Mouse (Mus musculus) ovary, postnatal 14 days (tissue): ENCODE measurements at regions not wholly inside any gene's neighbourhood (a gene's known extent, or its start where the extent isn't known, plus 50 kb on each side); places are given as distances from the start of the nearest gene placed in this dataset.

Source experiments
- DNase-seq: peaks from one replicate; pipeline ENCODE4 v3.0.0; 2022; ENCODE audit warnings: low spot score

DNA sequence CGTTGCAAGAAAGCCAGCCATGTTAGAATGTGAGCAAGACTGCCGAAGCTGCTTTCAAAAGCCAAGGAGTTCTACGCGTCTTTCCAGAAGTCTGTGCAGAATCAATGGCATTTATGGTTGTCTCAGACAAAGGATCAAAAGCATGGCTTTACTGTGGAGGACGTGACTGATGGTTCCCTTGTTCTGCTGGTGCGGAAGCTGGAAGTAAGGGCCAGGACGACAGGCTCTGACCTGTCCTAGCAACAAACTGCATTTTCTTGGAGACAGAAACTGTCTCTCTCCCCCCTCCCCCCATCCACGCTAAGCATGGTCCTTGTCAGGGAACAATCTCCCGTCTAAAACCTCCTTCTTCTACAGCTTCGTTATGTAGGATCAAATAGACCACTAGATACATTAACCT is 2780.3 kb upstream of the Gm7489 start:
- DNase-seq: no peak

DNA sequence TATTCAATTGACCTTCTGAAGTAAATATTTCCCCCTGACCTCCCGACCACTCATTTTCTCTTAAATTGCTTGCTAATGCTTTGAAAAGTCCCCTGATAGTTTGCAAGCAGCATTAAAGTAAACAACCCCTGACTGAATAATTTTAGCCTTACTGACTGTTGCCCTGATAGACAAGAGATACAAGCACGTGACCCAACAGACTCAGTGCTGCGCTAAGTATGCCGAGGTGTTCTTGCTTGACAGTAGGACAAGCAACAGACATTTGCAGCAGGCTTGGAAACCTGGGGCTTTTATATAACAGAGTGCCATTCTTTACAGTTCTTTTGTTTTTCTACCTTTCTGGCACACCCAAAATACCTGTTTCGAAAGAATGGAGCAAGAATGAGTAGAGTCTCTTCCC is 2779.9 kb upstream of the Gm7489 start:
- no peak for DNase-seq

DNA sequence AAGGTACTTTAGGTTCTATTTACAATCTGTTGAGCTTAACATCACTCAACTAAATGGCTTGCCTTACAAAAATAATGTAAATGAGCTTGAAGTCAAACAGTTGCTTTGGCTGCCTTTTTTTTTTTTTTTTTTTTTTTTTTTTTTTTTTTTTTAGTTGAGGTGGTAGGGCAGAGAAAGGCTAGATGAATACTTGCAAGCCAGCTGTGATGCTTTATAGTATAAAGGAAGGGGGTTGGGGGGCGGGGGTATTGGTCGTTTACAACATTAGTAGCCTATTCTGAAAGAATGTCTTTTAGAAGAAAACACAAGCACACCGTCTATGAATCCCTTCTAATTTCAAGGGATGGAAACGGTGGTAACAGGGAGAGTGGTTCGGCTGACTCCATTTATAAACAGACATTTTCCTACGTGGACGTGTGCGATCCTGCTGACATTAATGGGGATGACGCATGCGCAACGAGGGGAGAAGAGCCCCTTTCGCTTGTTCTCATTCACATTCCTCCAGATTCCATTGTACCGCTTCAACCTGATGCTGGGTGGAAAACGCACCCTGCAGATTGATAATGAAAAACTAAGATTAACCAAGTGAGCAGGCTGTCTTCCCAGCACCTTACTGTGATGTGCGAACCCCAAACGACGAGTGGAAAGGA is 2779.2 kb upstream of the Gm7489 start:
- no peak for DNase-seq

DNA sequence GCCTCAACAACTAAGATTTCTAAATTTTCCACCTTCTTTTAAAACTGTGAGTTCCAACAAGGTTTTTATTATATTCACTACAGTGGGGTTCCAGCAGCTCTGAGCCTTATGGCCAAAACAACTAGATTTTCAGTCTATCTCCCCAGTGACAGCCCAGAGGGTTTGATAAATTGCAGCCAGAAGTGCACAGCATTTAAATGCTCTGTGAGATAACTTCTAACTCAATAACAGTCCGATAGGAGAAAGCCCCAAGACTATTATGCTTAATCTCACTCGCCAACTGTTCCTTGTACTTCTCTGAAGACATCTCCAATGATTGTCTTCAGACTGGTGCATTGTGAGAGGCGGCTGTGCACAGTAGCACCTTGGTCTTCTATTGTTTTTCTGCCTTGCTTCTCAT is 2774.5 kb upstream of the Gm7489 start:
- no peak for DNase-seq

DNA sequence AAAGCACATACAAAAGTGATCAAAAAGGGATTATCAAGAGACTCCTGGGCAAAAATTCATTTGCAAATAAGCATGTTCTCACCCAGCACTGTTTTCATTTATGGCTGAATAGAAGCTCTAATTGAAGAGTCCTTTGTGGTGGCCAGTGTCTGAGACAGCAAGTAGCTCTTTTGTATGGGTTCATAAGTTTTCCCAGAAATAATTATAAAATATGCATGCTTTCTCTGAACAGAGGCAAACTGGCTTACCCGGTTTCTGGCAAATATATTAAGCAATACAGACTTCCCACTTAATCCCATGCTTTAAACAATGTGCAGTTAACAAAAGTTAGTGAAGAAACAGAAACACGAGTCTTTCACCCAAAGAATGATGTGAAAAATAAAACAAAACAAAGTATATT is 2758.8 kb upstream of the Gm7489 start:
- DNase-seq: no peak

DNA sequence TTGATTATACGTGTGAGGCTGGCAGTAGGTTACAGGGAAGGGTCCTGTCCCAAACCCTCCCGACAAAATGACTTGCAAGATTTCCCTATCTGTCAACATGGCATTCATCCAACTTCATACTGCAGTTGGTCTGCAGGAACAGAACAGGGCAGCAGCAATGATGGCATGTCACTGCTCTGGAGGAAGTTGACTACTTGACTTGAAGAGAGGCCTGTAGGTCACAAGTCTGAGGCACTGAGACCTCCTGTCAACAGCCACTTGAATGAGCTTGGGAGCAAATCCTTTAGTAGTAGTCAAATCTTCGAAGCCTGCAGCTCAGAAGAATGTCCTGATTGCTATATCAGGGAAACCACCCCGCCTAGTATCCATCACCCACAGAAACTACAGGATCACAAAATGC is 2753.7 kb upstream of the Gm7489 start:
- no peak for DNase-seq

DNA sequence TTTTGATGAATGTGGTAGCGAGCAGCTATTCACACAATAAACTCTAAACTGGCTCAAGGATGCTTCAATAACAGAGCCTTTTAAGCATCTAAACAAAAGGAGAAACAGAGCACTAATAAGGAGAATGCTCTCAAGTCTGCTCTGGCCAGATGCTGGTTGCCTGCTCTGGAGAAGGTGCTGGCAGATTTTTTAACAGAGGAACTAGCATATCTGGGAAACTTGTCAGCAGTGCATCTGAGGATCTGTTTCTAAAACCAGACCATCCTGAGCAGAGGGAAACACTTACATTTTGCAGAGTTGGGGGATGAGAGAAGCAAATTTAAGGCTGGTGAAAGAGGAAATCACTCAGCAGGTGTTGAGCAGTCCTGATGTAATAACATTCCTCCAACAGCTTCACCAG is 2748.6 kb upstream of the Gm7489 start:
- no peak for DNase-seq

DNA sequence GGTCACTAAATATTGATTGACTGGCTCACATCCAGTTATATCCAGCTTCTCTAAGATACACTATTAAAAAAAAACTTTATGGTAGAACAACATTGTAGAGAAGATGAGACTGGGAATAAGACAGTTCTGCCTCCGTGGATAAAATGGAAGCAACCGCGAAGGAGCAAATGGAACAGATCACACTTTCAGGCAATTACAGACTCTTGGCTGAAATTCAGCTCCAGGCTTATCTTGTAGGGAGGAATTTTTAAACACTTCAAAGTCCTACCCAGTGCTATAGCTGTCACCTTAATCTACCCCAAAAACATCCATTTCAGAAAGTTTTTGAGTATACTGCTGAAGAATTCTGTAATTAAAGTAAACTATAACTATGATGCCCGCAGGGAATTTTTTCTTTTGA is 2745.2 kb upstream of the Gm7489 start:
- no peak for DNase-seq

DNA sequence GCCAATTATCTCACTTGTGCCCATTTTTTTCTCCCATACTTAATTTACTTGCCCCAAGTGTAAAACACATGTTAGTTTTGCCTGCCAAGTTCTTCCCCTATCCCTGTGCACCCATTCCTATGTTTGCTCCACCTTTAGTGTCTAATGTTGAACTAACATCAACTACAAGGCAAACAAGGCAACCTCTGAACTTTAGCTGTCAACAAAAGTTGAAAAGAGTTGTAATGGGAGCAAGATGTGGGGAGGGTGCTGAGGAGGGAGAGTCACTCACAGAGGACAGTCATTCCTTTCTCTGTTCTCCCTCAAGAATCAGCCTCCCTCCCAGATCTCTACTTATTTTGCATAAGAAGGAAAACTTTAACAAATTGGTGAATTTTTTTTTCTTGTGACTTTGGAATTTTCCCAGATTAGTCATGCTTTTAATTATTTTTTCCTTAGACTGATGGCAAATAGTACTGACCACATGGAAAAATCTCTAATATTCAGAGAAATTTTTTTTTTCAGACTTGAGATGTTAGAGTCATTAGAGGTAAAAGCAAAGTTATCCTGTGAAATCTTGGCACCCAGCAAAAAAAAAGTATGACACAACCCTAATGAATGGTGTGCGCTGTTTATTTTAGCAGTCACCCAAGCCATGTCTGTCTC is 2710.6 kb upstream of the Gm7489 start:
- DNase-seq: no peak

DNA sequence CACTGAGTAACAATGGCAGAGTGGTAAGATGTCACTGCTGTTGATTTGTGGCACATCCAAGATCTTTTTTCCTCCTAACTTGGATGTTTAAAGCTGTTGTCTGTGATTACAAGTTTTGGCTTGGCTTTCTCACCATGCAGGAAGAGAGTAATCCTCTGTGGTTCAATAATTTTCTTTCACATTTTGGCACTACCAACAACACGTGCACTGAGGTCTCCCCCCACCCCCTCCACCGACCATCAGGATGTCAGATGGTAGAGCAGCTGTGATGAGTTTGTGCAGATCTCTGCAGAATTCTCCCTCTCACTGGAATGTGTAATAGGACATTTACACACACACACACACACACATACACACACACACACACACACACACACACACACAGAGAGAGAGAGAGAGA is 2708.2 kb upstream of the Gm7489 start:
- DNase-seq: no peak

DNA sequence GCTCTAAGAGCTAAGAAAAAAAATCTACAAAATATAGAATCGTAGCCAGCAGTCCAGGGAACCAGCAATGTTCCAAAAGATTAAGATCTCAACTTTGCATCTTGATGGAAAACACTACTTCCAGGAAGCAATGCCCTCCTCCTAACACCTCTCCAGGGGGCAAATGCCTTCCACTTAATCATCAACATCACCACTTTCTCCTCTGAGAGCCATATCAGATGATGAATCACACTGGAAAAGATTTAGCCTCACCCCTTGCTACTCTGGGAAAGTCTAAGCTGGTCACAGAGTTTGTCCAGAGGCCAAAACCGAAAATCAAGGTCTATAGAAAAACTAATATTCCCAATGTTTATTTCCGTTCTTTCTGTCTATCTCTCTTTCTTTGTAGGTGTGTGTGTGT is 2695.6 kb upstream of the Gm7489 start:
- DNase-seq: no peak

DNA sequence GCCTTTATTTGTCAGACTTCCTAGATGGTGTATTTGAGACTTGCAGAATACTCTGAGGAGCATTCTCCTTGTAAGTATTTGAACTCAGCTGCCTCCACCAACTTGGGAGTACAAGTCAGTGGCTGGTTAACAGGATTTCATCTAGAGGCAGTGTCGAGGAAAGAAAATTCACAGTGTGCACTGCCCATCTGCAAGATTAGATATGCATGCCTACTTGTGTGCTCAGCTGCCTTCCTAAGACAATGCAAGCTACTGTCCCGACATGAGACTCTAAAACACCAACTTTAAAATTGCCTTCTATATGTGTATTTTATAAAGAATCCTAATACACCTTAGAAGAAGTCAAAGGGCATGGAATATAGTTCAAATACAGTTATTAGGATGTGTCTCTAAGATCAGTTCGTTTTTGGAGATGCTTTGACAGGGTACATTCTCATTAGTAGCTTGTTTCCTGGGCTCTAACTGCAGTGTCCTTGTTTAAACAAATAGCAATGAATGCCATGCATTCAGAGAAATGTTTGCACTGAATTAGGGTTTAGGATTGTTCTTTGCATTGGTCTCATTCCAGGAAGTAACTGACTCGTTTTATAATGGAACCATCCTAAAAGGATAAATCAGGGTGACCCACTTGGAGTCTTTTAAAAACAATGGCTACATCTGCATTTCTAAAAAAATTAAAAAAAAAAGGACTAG is 2687.1 kb upstream of the Gm7489 start:
- DNase-seq: no peak

DNA sequence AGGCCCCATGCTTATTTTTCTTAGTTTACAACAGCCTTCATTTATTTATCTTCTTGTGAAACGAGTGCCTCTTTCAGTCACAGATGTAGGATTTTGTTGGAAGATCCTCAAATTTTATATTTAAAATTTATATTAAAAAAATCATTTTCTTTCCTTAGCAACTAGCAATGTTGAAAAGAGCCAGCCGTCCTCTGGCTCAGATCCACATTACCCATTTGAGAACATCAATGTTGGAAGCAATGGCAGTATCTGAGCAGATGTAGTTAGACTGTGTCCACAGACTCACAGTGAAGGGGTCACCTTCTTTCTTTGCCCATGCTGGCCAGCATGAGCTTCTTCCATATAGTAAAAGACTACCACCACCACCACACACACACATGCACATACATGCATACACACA is 2681.4 kb upstream of the Gm7489 start:
- no peak for DNase-seq

DNA sequence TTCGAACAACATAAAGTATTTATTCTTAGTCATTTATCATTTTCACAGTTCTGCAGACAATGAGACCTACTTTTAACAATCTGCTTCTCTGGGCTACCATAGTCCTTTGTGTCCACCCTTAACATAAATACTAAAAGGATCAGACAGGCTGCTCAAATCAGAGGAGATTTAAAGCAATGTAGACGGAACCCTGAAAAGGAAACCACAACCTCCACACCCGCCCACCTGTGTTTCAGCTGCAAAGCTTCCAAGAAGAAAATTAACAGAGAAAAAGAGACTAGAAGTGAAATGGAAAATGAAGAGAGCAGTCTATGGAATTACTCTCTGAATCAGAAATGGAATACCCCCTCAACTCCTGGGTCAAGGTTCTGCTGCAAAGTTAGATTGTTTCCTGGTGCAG is 2678.7 kb upstream of the Gm7489 start:
- DNase-seq: no peak

DNA sequence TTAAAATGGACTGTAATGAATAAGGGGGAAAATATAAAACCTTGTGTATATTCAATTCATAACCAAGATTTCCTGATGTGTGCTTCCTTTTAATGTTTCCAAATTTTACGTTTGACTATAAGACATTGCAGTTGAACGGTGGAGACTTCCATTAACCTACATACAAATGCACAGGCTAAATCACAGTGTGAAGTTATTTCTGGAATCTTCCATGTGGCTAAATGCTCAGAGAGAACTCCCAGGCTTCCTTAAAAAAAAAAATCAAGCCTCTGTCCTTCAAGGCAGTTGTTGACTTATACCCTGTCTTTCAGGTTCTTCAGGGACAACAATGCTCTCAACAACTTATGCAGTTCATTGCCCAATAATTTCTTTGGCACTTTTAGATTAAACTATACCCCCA is 2677.9 kb upstream of the Gm7489 start:
- DNase-seq: no peak

DNA sequence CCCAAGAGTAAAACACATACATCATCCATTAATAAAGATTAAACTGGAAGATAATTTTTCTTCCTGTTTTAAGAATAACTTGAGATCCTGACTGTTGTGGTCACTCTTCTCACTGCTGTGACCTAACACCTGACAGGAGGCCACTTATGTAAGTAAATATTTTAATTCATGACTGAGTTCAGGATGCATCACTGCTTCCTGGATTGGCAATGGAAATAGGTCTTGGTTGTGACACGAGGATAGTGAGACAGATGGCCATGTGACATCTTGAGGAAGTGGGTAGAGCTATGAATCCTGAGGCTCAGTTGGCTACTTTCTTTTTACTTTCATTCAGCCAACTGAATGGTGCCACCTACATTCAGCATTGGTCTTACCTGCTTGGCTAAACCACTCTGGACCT is 2649.8 kb upstream of the Gm7489 start:
- no peak for DNase-seq

DNA sequence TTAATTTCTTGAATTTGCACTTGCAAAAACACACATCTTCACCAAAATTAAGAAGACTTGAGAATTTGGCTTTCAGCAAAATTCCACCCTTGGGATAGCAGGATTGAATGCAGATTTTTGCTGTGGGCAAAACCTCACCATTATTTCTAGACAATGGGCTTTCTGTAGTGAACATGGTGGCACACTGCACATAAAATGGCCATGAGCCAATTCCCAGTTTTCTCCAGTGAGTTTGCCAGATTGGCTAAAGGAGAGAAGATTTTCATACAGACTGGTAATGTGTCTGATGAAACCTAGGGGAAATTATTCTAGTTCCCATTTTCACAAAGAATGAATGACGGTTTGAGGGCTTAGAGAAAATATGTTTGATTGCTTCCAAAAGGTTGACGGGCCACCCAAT is 2640.1 kb upstream of the Gm7489 start:
- DNase-seq: no peak

DNA sequence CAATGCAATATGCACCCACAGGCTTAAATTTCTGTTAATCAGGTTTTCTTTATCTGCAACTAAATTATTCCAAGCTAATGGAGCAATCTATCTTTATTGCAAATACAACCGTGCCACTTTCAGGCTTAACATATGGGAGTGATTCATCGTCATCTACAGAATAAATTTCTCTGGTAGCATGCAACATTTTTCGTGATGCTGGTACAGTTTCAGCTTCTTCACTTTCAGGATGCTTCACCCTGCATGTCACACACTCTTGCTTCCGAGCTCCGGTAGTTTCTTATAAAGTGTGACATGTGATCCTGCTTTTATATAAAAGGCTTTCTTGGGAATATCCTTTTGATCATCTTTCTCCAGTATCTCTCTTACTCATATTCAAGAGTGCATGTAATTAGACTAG is 2637.4 kb upstream of the Gm7489 start:
- DNase-seq: no peak

DNA sequence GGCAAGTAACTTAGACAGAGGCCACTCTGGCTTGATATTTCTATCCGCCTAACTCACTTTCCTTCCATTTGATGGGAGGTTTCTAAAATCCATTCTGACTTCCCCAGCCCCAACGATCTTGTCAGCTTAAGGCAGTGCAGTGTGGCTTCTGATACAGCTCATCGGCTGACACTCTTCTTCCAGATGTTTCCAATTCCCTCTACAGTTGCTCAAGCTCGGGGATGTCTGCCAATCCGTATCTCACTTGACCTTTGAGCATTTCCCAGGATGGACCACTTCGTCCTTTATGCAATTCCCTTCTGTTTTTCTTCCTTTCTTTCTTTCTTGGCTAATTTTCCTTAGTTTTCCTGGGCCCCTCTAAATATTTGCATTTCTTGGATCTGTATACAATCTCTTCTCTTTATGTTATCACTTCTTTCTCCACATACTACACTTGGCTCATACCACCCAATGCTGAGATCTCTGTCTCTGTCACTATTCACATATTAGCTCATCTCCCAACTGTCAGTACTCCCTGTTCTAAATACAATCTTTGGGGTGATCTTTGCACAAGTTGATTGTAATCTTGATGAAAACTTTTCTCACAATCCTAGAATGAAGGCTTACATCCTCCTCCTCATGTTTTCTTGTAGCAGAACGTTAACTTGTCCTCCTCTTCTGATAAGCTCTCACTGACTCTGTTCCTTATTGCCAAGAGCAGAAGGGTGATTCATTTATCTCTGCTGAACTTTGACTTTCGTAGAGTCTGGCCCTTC is 2636.5 kb upstream of the Gm7489 start:
- peak; percentile 17 for DNase-seq

DNA sequence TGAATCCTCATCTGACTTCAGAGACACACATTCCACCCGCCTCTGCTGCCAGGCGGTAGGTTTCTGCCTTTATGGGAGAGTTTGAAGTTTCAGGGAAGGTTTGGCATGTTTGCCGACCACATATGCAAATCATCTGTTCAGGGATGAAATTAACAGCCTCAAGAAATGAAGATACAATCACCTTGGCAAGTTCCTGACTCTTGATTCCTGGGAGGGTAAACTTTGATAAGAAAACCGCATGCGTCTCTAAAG is 2636.0 kb upstream of the Gm7489 start:
- no peak for DNase-seq

DNA sequence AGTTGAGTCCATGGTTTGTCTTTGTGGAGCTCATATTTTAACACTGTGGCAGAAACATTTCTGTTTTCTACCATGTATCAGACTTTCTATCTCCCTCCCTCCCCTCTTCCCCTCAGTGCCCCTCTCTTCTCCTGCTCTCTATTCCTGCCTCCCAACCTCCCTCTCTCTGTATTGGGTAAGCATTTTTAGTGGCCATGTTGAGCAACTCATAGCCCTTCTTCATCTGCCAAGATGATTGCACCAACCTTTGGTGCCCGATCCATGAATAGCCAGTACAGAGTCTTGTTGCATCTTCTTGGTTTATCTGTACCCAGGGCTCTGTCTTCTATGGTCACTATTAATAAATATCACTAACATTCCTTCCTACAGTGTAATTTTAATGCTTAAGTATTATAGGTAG is 2630.6 kb upstream of the Gm7489 start:
- no peak for DNase-seq

DNA sequence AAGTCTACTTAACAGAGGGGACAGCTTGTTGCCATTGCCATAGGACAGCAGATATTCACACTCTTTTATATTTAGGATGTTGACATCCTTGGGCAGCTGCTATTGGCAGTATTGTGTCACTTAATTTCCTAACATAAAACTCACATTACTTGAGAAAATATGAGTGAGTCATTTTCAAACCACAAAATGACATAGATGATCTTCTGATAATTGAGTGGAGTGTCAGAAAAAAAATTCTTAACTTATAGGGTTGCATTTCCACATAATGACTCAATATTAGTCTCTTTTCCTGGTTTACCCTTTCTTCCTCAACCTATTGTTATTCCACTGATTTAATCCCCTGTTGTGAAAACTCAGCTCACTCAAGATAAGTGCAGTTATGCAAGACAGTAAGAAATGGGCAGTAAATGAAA is 2629.5 kb upstream of the Gm7489 start:
- DNase-seq: no peak

DNA sequence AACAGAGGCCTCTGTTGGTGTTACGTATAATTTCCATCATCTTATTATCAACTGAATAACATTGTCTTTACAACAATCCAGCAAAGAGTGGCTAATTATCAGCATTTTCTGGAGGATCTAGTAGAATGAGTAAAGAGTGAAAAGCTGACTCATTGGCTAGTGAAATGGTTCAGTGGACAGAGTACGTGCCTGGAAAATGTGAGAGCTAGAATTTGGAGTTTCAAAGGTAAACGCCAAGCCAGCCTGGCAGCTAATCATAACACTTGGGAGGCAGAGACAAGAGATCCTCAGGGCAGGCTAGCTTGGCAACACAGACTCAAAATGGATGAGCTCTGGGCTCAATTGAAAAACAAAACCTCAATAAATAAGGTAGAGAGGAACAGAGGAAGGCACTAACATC is 2628.0 kb upstream of the Gm7489 start:
- DNase-seq: no peak
